Mouse (Mus musculus) gastrocnemius, postnatal 14 days (tissue): ENCODE data around the gene Ddn. TPM values are rescaled to one million over a fixed set of nuclear protein-coding genes. Genes with fewer than 3 reads are reported as not detected.
"Not testable (repeated sequence)": the region's sequence is repeated elsewhere in the genome, so short reads cannot be mapped to it uniquely, and the experiment has no call there.

Source experiments
- DNase-seq: peaks from one replicate; pipeline ENCODE4 v3.0.0; 2021; ENCODE audit warnings: mixed read lengths
- intact Hi-C: fragments of 180-260 bp; cut with DNase I; formaldehyde crosslinking; loops from one replicate; pipeline ENCODE4 v1.15.1; 2025; ENCODE audit warnings: low total_unique reads
- total RNA-seq, 2 experiments: library from RNA; stranded (reverse); gene quantifications; 2 replicates each; pipeline ENCODE4 v1.2.3; 2021

Gene Ddn
- total RNA-seq, 2 experiments from 2014 or later: 1.6 to 2.7 TPM

- DNase-seq: no peak
- intact Hi-C loops: loop anchor here (5.0 kb wide), 1 partner anchor 34 kb away; no protein-coding TSS in a partner anchor
These were observed 24.0 kb upstream of the Ddn start for GRCm38 (mm10) chr15:98833281-98833680.

DNA sequence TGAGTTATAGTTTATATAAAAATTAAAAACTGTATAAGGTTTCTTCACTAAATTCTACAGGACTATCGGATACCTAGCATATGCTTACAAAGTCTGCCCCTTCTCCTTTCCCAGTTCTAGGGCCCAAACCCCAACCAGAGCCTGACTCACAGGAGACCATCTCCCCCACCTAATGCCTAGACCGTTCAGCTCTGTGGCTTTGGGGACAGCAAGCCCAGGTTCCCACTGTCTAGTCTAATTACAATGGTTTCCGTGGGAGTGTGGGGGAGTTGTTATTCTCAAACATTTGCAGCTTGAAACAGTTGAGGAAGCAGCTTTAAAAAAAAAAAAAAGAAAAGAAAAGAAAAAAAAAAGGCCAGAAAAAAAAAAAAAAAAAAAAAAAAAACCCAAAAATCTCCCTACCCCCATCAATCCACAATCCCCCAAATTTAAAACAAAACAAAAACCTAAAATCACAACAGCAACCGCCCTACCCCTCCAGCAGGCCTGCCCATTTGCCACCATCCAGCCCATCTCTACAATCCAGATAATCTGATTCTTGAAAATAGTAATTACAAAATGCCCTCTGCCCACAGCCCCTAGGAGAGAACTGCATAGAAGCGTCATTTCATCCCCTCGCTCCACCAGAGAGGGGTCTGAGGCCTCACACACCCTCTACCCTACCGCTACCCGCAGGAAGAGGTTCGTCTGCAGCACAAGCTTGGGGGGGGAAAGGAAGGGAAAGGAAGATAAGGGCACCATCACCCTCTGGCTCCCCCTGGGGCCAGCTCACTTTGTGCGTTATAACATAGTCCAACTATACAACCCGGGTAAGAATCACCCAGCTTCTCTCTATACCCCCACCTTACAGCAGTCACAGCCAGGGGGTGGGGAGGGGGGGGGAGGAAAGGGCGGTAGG lies 23.1 kb upstream of the Ddn start:
- no peak for DNase-seq
- intact Hi-C loops: loop anchor here (5.0 kb wide), 1 partner anchor 35 kb away; no protein-coding TSS in a partner anchor

- intact Hi-C loops: loop anchor here (5.0 kb wide), 1 partner anchor 36 kb away; no protein-coding TSS in a partner anchor
These were observed 22.4 kb upstream of the Ddn start for GRCm38 (mm10) chr15:98831684-98832035.

GRCm38 (mm10) chr15:98830736-98831683 lies 21.7 kb upstream of the Ddn start, which contains the start of gene Prkag1:
TSS of gene Prkag1 (minus strand) at chr15:98831521.
- peak; percentile 98 for DNase-seq
- intact Hi-C loops: loop anchor here (5.0 kb wide), 1 partner anchor 36 kb away; no protein-coding TSS in a partner anchor

More at GRCm38 (mm10) chr15:98831684-98832035, 22.4 kb upstream of the Ddn start:
- no peak for DNase-seq

DNA sequence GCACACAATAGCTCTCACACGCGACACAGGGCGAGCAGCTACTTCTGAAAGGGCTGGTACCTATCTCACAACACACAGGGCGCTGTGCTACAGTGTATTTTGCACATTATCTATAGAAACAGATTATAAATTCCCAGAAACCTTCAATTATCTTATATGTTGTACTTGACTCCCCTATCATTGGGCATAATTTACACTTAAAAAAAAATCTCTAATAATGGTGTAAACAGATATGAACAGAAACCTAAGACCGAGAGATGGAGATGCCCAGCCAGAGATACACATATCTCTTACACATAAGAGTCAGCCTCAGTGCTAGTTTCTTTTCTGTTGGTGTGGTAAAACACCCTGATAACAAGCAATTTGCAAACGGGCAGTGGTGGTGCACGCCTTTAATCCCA lies 18.3 kb upstream of the Ddn start:
- intact Hi-C loops: no loop called here
- no peak for DNase-seq

DNA sequence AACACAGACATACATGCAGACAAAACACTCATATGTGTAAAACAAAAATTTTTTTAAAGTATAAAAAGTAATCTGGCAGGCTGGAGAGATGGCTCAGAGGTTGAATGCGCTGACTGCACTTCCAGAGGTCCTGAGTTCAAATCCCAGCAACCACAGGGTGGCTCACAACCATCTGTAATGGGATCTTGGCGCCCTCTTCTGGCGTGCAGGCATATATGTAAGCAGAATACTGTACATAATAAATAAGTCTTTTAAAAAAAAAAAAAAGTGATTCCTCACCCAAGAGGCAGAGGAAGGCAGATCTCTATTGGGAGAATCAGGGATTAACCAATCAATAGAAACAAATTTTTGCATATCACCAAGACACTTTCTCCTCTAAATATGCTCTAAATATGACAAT lies 14.1 kb upstream of the Ddn start:
- DNase-seq: no peak
- intact Hi-C loops: no loop called here

GRCm38 (mm10) chr15:98822147-98822546 lies 12.9 kb upstream of the Ddn start:
- no peak for DNase-seq
- intact Hi-C loops: no loop called here

- DNase-seq: no peak
- intact Hi-C loops: no loop called here
These were observed 12.1 kb upstream of the Ddn start for GRCm38 (mm10) chr15:98821403-98821802.

GRCm38 (mm10) chr15:98820937-98821336 lies 11.6 kb upstream of the Ddn start:
- intact Hi-C loops: no loop called here
- DNase-seq: no peak

- no peak for DNase-seq
- intact Hi-C loops: no loop called here
These were observed 8.9 kb upstream of the Ddn start for GRCm38 (mm10) chr15:98818171-98818570.

DNA sequence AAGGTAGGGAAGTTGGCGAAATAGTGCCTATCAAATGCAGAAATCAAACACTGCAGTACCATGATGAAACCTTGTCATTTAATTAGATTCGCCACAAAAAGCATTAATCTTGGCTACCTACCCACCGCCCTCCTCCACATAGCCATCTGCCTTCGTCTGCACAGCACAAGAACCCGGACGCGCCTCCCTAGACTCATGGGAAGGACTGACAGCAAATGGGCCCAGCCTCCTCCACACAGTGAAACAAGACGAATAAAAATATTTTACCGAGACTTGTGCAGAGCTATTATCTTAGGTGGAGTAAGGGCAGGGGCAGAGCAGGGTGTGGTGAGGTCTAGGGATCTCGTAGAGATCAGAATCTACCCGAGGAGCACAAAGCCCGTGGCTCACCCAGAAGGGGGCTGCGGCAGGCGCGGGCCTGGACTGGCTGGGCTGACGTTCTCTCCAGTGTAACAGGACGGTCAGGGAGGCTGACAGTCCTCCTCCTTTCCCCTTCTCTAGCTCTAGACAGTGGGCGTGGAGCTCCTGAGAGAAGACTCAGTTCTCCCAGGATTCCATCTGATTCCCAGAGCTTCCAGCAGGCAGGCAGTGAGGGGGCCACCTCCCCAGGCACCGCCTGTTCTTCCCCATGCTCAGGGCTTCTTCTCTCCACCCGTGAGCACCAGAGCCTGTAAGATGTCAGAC lies 3.6 kb upstream of the Ddn start:
- no peak for DNase-seq
- intact Hi-C loops: no loop called here

DNA sequence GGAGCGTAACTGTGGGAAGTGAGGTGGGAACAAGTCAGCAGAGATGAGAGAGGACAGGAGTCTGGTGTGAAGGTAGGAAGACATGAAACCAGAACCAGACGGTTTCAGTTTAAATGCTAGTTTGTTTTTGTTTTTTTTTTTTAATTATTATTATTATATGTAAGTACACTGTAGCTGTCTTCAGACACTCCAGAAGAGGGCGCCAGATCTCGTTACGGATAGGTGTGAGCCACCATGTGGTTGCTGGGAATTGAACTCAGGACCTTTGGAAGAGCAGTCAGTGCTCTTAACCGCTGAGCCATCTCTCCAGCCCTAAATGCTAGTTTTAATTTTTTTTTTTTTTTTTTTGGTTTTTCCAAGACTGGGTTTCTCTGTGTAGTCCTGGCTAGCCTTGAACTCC lies 922 bp upstream of the Ddn start:
- DNase-seq, intact Hi-C loops: not testable (repeated sequence)

DNA sequence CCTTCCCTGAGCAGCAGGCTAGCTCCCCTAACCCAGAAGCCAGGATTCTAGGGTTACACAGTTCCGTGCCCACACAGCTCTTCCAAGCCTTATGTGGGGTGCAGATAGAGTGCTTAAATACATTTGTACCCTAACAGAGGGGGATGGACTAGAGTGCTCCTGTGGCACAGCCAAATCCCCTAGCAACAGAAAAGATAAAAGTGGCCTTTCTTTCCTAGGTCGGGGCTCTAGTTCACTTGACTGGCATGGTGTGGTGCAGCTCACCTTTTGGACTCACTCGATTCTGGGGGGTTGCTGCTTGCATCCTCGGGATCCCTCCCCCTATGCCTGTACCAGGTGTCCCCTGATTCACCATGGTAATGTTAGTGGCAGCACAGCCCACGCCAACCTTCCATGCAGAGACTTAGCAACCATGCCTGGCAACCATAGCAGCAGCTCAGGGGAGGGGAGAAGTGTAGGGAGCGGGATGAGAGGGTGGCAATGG lies 597 bp downstream of the Ddn start:
- no peak for DNase-seq
- intact Hi-C loops: no loop called here

- DNase-seq: peak; percentile 42
- intact Hi-C loops: no loop called here
These were observed 1.2 kb downstream of the Ddn start for GRCm38 (mm10) chr15:98807895-98808650.

- intact Hi-C loops: no loop called here
- DNase-seq: peak; percentile 36
These were observed 2.2 kb downstream of the Ddn start for GRCm38 (mm10) chr15:98806809-98807770.

GRCm38 (mm10) chr15:98806071-98806808 lies 3.0 kb downstream of the Ddn start:
- no peak for DNase-seq
- intact Hi-C loops: no loop called here
